Mouse (Mus musculus) limb, embryonic 13.5 days (tissue): Measurements from ENCODE around the gene Akr1c19. TPM values are rescaled to one million over a fixed set of nuclear protein-coding genes. Genes with fewer than 3 reads are reported as not detected.
A peak's percentile ranks its signal among the peaks of the same experiment; 100 is the strongest.
"Not testable (repeated sequence)": the region's sequence is repeated elsewhere in the genome, so short reads cannot be mapped to it uniquely, and the experiment has no call there.

Source experiments
- ATAC-seq: fragments of 200-750 bp; cut with Nextera tagmentation; 2 replicates; pipeline ENCODE4 v1.8.0; 2017; ENCODE audit warnings: low read depth, moderate number of reproducible peaks, moderate TSS enrichment; ENCODE audit not compliant: low FRiP score
- H3K27ac ChIP-seq: fragments of 300-500 bp; sonication (generic); 2 replicates; pipeline ENCODE4 v1.5.1; 2015; ENCODE audit warnings: inconsistent platforms, mild to moderate bottlenecking, moderate library complexity
- H3K27me3 ChIP-seq: fragments of 300-500 bp; sonication (generic); 2 replicates; pipeline ENCODE4 v1.6.1; 2015; ENCODE audit warnings: mild to moderate bottlenecking, inconsistent platforms
- H3K36me3 ChIP-seq: fragments of 300-500 bp; sonication (generic); 2 replicates; pipeline ENCODE4 v1.6.1; 2015; ENCODE audit warnings: inconsistent platforms, mild to moderate bottlenecking, moderate library complexity
- H3K4me1 ChIP-seq: fragments of 300-500 bp; sonication (generic); 2 replicates; pipeline ENCODE4 v1.6.1; 2015; ENCODE audit warnings: inconsistent platforms
- H3K4me2 ChIP-seq: fragments of 300-500 bp; sonication (generic); replicated peaks from 2 replicates; pipeline ENCODE4 v1.6.1; 2015; ENCODE audit warnings: inconsistent platforms, mild to moderate bottlenecking, moderate library complexity
- H3K4me3 ChIP-seq: fragments of 300-500 bp; sonication (generic); 2 replicates; pipeline ENCODE4 v1.5.1; 2015; ENCODE audit warnings: moderate library complexity, mild to moderate bottlenecking, inconsistent platforms
- H3K9ac ChIP-seq: fragments of 300-500 bp; sonication (generic); 2 replicates; pipeline ENCODE4 v1.6.1; 2015; ENCODE audit warnings: mild to moderate bottlenecking, inconsistent platforms
- H3K9me3 ChIP-seq: fragments of 300-500 bp; sonication (generic); 2 replicates; pipeline ENCODE4 v1.6.1; 2016; ENCODE audit warnings: inconsistent platforms
- WGBS: fragments of 180-500 bp; shearing (Covaris S2); methylation state at CpG from one replicate; pipeline ENCODE4 v1.1.7; 2015; 5-methylcytosine and 5-hydroxymethylcytosine counted together
- polyA plus RNA-seq: library from polyadenylated mRNA; unstranded; fragments of >200 nt; fragmentation: Nextera tagmentation; extraction: Ambion mirVana; gene quantifications from 2 replicates; pipeline ENCODE4 v1.2.1, GENCODE M21; 2015

The Akr1c19 gene
- polyA plus RNA-seq, 1 experiment from 2014 or later, result 0.52 TPM

- no peaks in the 10 kb centered on the region for H3K36me3 ChIP-seq
- H3K27me3 ChIP-seq, result no peaks in the 10 kb centered on the region
- H3K4me1 ChIP-seq, result no peaks in the 10 kb centered on the region
- no peaks in the 10 kb centered on the region for H3K9me3 ChIP-seq
- no peak overlapping the region for H3K27ac ChIP-seq
- H3K4me2 ChIP-seq, result no peak overlapping the region
- no peak overlapping the region for H3K4me3 ChIP-seq
- WGBS, result 74% methylated on average over 8 of the region's 8 CpGs
- ATAC-seq, result no peak
- no peak overlapping the region for H3K9ac ChIP-seq
Measured at GRCm38 (mm10) chr13:4230841-4231623, 2.5 kb downstream of the Akr1c19 start.

DNA sequence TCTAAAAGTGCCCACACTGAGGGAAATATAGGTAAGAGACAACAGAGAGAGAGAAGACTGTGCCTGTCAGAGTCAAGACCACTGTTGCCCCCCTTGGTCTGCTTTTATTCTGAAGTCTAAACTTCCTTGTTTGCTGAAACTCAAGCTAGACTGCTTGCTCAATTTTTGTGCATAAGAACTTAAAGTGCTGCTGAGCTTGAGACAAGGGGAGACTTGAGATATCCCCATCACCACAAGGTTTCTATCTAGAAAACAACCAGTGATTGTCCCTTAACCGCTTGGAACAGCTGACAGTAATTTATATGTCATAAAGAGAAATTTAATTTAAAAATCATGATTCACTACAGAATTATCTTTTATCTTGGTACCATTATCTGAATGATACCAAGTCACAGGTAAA, 4.6 kb downstream of the Akr1c19 start:
- Histone ChIP-seq H3K4me3 (no peak overlapping the region), H3K27me3 (no peaks in the 10 kb centered on the region), H3K4me1 (no peaks in the 10 kb centered on the region), H3K36me3 (no peaks in the 10 kb centered on the region), H3K9me3 (no peaks in the 10 kb centered on the region), H3K27ac (no peak overlapping the region), H3K4me2 (no peak overlapping the region), H3K9ac (no peak overlapping the region)
- ATAC-seq, result no peak
- 76% methylated on average over 1 of the region's 1 CpGs for WGBS

GRCm38 (mm10) chr13:4233536-4234172, 5.2 kb downstream of the Akr1c19 start:
- Histone ChIP-seq H3K27ac (no peak overlapping the region), H3K4me3 (no peak overlapping the region), H3K9ac (no peak overlapping the region), H3K27me3 (no peaks in the 10 kb centered on the region), H3K9me3 (no peaks in the 10 kb centered on the region), H3K4me1 (no peaks in the 10 kb centered on the region), H3K36me3 (no peaks in the 10 kb centered on the region), H3K4me2 (no peak overlapping the region)
- no peak for ATAC-seq
- 65% methylated on average over 3 of the region's 3 CpGs for WGBS

DNA sequence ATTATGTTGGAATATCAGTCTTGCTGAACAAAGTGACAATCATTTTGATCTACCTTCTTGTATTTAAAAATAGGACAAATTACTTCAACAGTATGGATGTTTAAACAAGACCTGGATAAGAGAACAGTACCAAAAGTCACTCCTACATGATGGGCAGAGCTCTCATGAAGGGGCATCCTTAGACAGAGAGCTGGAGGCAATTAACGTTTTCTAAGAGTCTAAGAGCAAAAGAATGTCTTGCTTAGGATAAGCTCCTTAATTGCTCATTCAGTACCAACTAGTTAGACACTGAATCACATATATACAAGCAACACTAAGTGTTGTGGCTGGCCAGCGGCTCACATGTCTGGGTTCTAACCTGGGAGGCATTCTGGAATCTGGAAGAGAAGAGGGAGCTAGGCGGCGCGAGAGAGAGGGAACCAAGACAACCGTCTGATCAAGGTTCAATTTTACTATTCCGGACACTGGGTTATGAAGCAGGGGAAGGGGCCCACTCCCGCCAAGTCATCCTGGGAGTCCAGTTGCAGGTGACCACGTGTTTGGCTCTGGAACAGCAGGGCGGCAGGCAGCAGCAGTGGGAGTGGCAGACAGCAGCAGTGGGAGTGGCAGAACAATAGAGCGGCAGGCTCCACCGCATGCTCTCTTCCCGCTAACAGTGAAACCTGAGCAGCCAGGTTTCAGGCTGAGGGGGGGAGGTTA, 16.5 kb downstream of the Akr1c19 start:
- 3% methylated on average over 13 of the region's 13 CpGs for WGBS
- Histone ChIP-seq H3K4me2 (peak overlapping the region; percentile 62), H3K27me3 (no peaks in the 10 kb centered on the region), H3K9ac (peak overlapping the region; percentile 36), H3K36me3 (no peaks in the 10 kb centered on the region), H3K27ac (no peak overlapping the region), H3K4me3 (peak overlapping the region; percentile 33), H3K9me3 (no peaks in the 10 kb centered on the region), H3K4me1 (no peaks in the 10 kb centered on the region)
- ATAC-seq, result peak; percentile 95

DNA sequence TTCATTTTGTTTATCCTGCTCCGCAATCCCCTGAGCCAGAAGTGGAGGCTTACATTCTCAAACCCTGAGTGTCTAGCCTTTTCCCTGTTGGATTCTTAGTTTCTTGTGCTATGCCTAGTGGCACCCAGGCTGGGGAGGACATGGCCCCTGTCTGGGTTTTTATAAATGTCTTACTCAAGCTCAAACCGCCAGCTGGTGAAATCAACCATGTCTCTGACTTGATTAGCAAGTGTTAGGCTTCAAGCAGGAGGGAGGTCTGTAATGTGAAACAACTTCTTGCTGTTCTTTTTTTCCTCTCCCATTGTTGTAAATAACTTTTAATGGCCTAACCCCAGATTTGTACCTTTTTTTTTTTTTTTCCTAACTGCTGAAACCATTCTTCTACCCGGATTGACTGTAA, 20.8 kb downstream of the Akr1c19 start:
- Histone ChIP-seq H3K4me3 (no peak overlapping the region), H3K4me2 (no peak overlapping the region), H3K4me1 (no peaks in the 10 kb centered on the region), H3K36me3 (no peaks in the 10 kb centered on the region), H3K9ac (no peak overlapping the region), H3K9me3 (no peaks in the 10 kb centered on the region), H3K27me3 (no peaks in the 10 kb centered on the region), H3K27ac (no peak overlapping the region)
- ATAC-seq, result no peak
- 56% methylated on average over 3 of the region's 3 CpGs for WGBS

DNA sequence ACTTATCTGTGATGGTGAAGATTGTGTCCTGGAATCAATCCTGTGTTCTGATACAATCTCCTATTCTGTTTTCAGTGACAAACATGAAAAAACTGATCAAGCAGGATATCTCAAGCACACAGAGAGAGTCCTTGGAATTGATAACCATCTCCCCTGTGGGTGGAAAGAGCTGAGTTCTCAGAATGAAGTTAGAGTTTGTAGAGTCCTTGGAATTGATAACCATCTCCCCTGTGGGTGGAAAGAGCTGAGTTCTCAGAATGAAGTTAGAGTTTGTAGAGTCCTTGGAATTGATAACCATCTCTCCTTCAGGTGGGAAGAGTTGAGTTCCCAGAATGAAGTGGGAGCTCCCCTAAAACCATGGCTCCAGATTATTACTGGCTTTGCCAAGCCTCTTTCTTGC, 28.4 kb downstream of the Akr1c19 start:
- not testable (repeated sequence) for ATAC-seq, H3K27ac ChIP-seq, H3K27me3 ChIP-seq, H3K4me3 ChIP-seq, H3K4me1 ChIP-seq, H3K9me3 ChIP-seq, H3K36me3 ChIP-seq, H3K9ac ChIP-seq, H3K4me2 ChIP-seq

DNA sequence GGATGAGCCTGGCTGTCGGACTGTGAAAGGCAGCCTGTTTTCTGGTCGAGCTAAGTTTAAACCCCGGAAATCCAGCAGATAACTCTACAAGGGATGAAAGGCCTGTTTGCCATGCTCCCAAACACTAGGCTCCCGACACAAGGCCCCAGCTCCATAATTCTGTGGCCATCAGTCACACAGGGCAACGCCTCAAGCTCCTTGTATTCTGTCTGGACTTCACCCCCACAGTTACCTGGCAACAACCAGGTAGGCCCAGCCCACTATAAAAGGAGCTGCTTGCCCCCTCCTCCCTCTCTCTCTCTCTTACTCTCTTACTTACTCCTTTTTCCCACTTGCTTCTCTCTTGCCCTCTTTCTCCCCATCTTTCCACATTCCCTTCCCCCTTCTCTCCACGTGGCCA, 28.8 kb downstream of the Akr1c19 start:
- Histone ChIP-seq H3K36me3 (no peaks in the 10 kb centered on the region), H3K9me3 (no peaks in the 10 kb centered on the region), H3K27ac (no peak overlapping the region), H3K4me2 (no peak overlapping the region), H3K9ac (no peak overlapping the region), H3K27me3 (no peaks in the 10 kb centered on the region), H3K4me1 (no peaks in the 10 kb centered on the region), H3K4me3 (no peak overlapping the region)
- ATAC-seq, result no peak
- 81% methylated on average over 6 of the region's 6 CpGs for WGBS

DNA sequence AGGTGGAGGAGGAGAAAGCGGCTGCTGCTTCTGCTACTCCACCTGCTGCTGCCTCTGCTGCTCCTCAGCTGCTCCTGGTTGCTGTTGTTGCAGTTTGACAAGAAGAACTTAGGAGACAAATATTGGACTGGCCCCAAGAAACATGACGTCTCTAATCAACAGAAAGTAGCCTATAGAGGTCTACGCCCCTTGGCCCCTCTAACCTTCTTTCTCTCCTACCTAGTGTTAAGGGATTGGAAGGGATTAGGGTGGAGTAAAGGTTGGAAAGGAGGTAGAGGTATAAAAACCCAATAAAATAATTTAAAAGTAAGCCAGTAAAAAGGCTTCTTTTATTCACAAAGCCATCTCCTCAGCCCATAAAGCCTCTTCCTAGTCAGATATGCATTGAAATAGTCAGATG, 36.1 kb downstream of the Akr1c19 start:
- 80% methylated on average over 3 of the region's 3 CpGs for WGBS
- H3K4me1 ChIP-seq, result no peaks in the 10 kb centered on the region
- no peaks in the 10 kb centered on the region for H3K27me3 ChIP-seq
- no peak overlapping the region for H3K4me3 ChIP-seq
- no peak overlapping the region for H3K27ac ChIP-seq
- no peaks in the 10 kb centered on the region for H3K36me3 ChIP-seq
- H3K4me2 ChIP-seq, result no peak overlapping the region
- H3K9ac ChIP-seq, result no peak overlapping the region
- no peak for ATAC-seq
- H3K9me3 ChIP-seq, result no peaks in the 10 kb centered on the region

- Histone ChIP-seq H3K4me3 (no peak overlapping the region), H3K4me2 (no peak overlapping the region), H3K9me3 (no peaks in the 10 kb centered on the region), H3K9ac (no peak overlapping the region), H3K4me1 (no peaks in the 10 kb centered on the region), H3K36me3 (no peaks in the 10 kb centered on the region), H3K27ac (no peak overlapping the region), H3K27me3 (no peaks in the 10 kb centered on the region)
- ATAC-seq, result no peak
- 89% methylated on average over 2 of the region's 2 CpGs for WGBS
Measured at GRCm38 (mm10) chr13:4265047-4265446, 36.5 kb downstream of the Akr1c19 start.

DNA sequence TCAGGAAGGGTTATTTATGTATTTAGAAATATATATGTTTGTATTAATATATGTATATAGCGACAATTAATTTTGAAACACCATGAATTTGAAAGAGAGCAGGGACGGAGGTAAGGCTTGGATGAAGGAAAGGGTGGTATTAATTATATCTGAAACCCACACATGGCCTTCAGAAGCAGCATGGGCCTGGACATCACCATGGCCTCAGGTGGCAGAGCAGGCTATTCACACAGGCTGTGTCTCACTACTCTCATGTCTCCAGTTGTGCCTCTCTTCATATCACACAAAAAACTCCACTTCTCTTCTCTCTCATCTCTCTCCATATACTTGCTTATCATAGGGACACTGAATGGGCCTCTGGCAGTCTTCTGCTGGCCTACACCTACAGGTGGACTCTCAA, 37.0 kb downstream of the Akr1c19 start:
- not testable (repeated sequence) for H3K9me3 ChIP-seq, H3K4me2 ChIP-seq

DNA sequence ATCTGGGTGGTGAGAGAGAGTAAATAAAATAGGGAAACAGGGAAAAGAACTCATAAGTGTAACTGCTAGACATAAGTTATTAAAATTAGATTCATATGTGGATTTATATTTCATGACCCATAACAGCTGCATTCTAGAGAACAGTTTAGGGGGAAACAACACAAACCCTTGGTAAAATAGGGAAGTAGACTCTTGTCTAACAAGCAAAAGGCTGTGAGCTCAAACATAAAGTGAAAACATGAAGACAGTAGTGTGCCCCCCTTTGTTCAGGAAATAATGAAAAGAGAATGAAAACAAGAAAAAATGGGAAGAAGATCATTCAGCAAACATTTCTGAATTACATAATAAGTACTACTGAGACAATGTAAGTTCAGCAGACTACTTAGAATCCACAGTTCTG, 42.4 kb downstream of the Akr1c19 start:
- no peak overlapping the region for H3K9ac ChIP-seq
- H3K9me3 ChIP-seq, result no peaks in the 10 kb centered on the region
- H3K4me3 ChIP-seq, result no peak overlapping the region
- no peak overlapping the region for H3K27ac ChIP-seq
- no peaks in the 10 kb centered on the region for H3K36me3 ChIP-seq
- H3K4me1 ChIP-seq, result no peaks in the 10 kb centered on the region
- no peaks in the 10 kb centered on the region for H3K27me3 ChIP-seq
- no peak overlapping the region for H3K4me2 ChIP-seq
- no peak for ATAC-seq

More for the DNA sequence above, 37.0 kb downstream of the Akr1c19 start:
- not testable (repeated sequence) for H3K36me3 ChIP-seq, H3K27ac ChIP-seq, H3K4me3 ChIP-seq, H3K4me1 ChIP-seq, H3K9ac ChIP-seq, ATAC-seq, H3K27me3 ChIP-seq
- 82% methylated on average over 2 of the region's 2 CpGs for WGBS

DNA sequence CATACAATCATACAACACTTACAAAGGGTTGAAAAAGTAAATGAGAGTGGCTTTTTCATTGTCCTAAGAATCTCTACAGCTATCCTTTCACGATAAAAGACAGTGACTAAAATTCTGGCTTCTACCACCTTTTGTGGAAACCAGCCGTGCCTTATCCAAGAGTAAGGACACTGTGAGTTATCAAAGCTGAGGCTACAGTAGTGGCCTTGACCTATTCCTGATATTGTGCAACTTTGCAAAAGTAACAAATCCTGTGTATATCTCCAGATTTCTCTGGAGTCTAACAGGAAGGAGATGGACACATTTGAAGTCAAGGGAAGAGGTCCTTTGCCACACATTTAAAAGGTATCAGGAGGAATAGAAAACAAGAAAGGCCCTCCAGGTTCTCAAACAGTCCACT, 49.0 kb downstream of the Akr1c19 start:
- no peaks in the 10 kb centered on the region for H3K36me3 ChIP-seq
- no peak overlapping the region for H3K9ac ChIP-seq
- no peaks in the 10 kb centered on the region for H3K4me1 ChIP-seq
- no peaks in the 10 kb centered on the region for H3K9me3 ChIP-seq
- H3K27me3 ChIP-seq, result no peaks in the 10 kb centered on the region
- 87% methylated on average over 2 of the region's 2 CpGs for WGBS
- ATAC-seq, result no peak
- H3K4me3 ChIP-seq, result no peak overlapping the region
- no peak overlapping the region for H3K27ac ChIP-seq
- no peak overlapping the region for H3K4me2 ChIP-seq
